Mouse (Mus musculus) stomach, postnatal 0 days (tissue): ENCODE measurements around the gene Nos1. TPM values are rescaled to one million over a fixed set of nuclear protein-coding genes. Genes with fewer than 3 reads are reported as not detected.

Source experiments
- ATAC-seq: fragments of 200-750 bp; cut with Nextera tagmentation; 2 replicates; pipeline ENCODE4 v1.8.0; 2017; ENCODE audit not compliant: low FRiP score, low TSS enrichment
- DNase-seq: peaks from one replicate; pipeline ENCODE4 v3.0.0-alpha.2; 2016; ENCODE audit warnings: low spot score
- H3K27ac ChIP-seq: fragments of 300-500 bp; sonication (generic); replicated peaks from 2 replicates; pipeline ENCODE4 v1.5.1; 2014; ENCODE audit warnings: mild to moderate bottlenecking, control low read depth
- H3K27me3 ChIP-seq: fragments of 300-500 bp; sonication (generic); 2 replicates; pipeline ENCODE4 v1.6.1; 2014; ENCODE audit warnings: low read length; ENCODE audit not compliant: control insufficient read depth, insufficient read depth
- H3K36me3 ChIP-seq: fragments of 300-500 bp; sonication (generic); 2 replicates; pipeline ENCODE4 v1.6.1; 2014; ENCODE audit warnings: low read length, mixed read lengths; ENCODE audit not compliant: control insufficient read depth, insufficient read depth
- H3K4me1 ChIP-seq: fragments of 300-500 bp; sonication (generic); replicated peaks from 2 replicates; pipeline ENCODE4 v1.6.1; 2014; ENCODE audit warnings: antibody characterized with exemption; ENCODE audit not compliant: control insufficient read depth, insufficient read depth
- H3K4me2 ChIP-seq: fragments of 300-500 bp; sonication (generic); replicated peaks from 2 replicates; pipeline ENCODE4 v1.6.1; 2014; ENCODE audit warnings: low read depth, mild to moderate bottlenecking, control low read depth, moderate library complexity
- H3K4me3 ChIP-seq: fragments of 300-500 bp; sonication (generic); 2 replicates; pipeline ENCODE4 v1.5.1; 2014; ENCODE audit warnings: low read depth, low read length, control low read depth
- H3K9ac ChIP-seq: fragments of 300-500 bp; sonication (generic); 2 replicates; pipeline ENCODE4 v1.6.1; 2014; ENCODE audit warnings: mild to moderate bottlenecking, low read length, control low read depth, mixed read lengths
- H3K9me3 ChIP-seq: fragments of 300-500 bp; sonication (generic); 2 replicates; pipeline ENCODE4 v1.6.1; 2016; ENCODE audit warnings: low read length; ENCODE audit not compliant: control insufficient read depth
- CTCF ChIP-seq: IDR thresholded peaks from 2 replicates; pipeline ENCODE4 v1.5.1; 2016; ENCODE audit warnings: antibody characterized with exemption, low read depth, mild to moderate bottlenecking, moderate library complexity
- EP300 ChIP-seq: optimal IDR thresholded peaks from 2 replicates; pipeline ENCODE3; 2016; ENCODE audit warnings: antibody characterized with exemption
- WGBS: fragments of 180-500 bp; shearing (Covaris S2); extraction: QIAGEN DNeasy Blood & Tissue Kit; methylation state at CpG from one replicate; pipeline ENCODE4 v1.1.7; 2014; 5-methylcytosine and 5-hydroxymethylcytosine counted together
- polyA plus RNA-seq: library from polyadenylated mRNA; unstranded; fragments of >200 nt; fragmentation: Nextera tagmentation; extraction: Ambion mirVana; gene quantifications from 2 replicates; pipeline ENCODE4 v1.2.1, GENCODE M21; 2015

The Nos1 gene
- polyA plus RNA-seq, 1 experiment from 2014 or later: 1.2 TPM

- H3K4me1 ChIP-seq: no peaks in the 10 kb centered on the region
- no peak overlapping the region for H3K9ac ChIP-seq
- 75% methylated on average over 12 of the region's 12 CpGs for WGBS
- H3K27ac ChIP-seq: no peak overlapping the region
- DNase-seq (no peak), ATAC-seq (no peak)
- H3K27me3 ChIP-seq: no peaks in the 10 kb centered on the region
- H3K4me3 ChIP-seq: no peak overlapping the region
- H3K4me2 ChIP-seq: no peak overlapping the region
- no peaks in the 10 kb centered on the region for H3K36me3 ChIP-seq
- H3K9me3 ChIP-seq: no peaks in the 10 kb centered on the region
- TF ChIP-seq EP300 (no peak), CTCF (no peak)
These were observed 173.1 kb downstream of the Nos1 start for GRCm38 (mm10) chr5:117953893-117954292.

GRCm38 (mm10) chr5:117954429-117954828, 173.6 kb downstream of the Nos1 start:
- Histone ChIP-seq H3K4me2 (no peak overlapping the region), H3K27me3 (no peaks in the 10 kb centered on the region), H3K4me1 (no peaks in the 10 kb centered on the region), H3K4me3 (no peak overlapping the region), H3K9ac (no peak overlapping the region), H3K9me3 (no peaks in the 10 kb centered on the region), H3K36me3 (no peaks in the 10 kb centered on the region), H3K27ac (no peak overlapping the region)
- ATAC-seq (no peak), DNase-seq (no peak)
- no peak for TF ChIP-seq EP300
- 88% methylated on average over 1 of the region's 1 CpGs for whole genome bisulfite sequencing

GRCm38 (mm10) chr5:117955675-117956420, 175.0 kb downstream of the Nos1 start:
- Histone ChIP-seq H3K36me3 (no peaks in the 10 kb centered on the region), H3K4me2 (no peak overlapping the region), H3K27me3 (no peaks in the 10 kb centered on the region), H3K27ac (no peak overlapping the region), H3K9ac (no peak overlapping the region), H3K9me3 (no peaks in the 10 kb centered on the region), H3K4me1 (no peaks in the 10 kb centered on the region), H3K4me3 (no peak overlapping the region)
- DNase-seq (peak; percentile 37), ATAC-seq (no peak; the same call in 1 of the 2 replicates)
- WGBS: 32% methylated on average over 10 of the region's 10 CpGs
- TF ChIP-seq EP300 (no peak), CTCF (peak; percentile 78)

- H3K36me3 ChIP-seq: no peaks in the 10 kb centered on the region
- no peak for DNase-seq
- WGBS: 32% methylated on average over 9 of the region's 9 CpGs
- no peak overlapping the region for H3K4me3 ChIP-seq
- H3K4me1 ChIP-seq: no peaks in the 10 kb centered on the region
- no peak overlapping the region for H3K9ac ChIP-seq
- no peak for ATAC-seq
- H3K27ac ChIP-seq: no peak overlapping the region
- H3K27me3 ChIP-seq: no peaks in the 10 kb centered on the region
- TF ChIP-seq EP300 (no peak), CTCF (no peak)
- no peaks in the 10 kb centered on the region for H3K9me3 ChIP-seq
- H3K4me2 ChIP-seq: no peak overlapping the region
These were observed 183.9 kb downstream of the Nos1 start for GRCm38 (mm10) chr5:117964750-117965149.

- H3K4me2 ChIP-seq: no peak overlapping the region
- no peaks in the 10 kb centered on the region for H3K27me3 ChIP-seq
- WGBS: 69% methylated on average over 9 of the region's 9 CpGs
- H3K9me3 ChIP-seq: no peaks in the 10 kb centered on the region
- H3K9ac ChIP-seq: no peak overlapping the region
- H3K36me3 ChIP-seq: no peaks in the 10 kb centered on the region
- no peaks in the 10 kb centered on the region for H3K4me1 ChIP-seq
- no peak overlapping the region for H3K4me3 ChIP-seq
- ATAC-seq (no peak), DNase-seq (no peak)
- TF ChIP-seq EP300 (no peak), CTCF (no peak)
- peak overlapping the region; percentile 45; the same call in 1 of the 2 replicates for H3K27ac ChIP-seq
These were observed 186.1 kb downstream of the Nos1 start for GRCm38 (mm10) chr5:117966956-117967355.

GRCm38 (mm10) chr5:117967659-117968069, 186.8 kb downstream of the Nos1 start:
- Histone ChIP-seq H3K9me3 (no peaks in the 10 kb centered on the region), H3K27me3 (no peaks in the 10 kb centered on the region), H3K27ac (no peak overlapping the region), H3K4me2 (no peak overlapping the region), H3K36me3 (no peaks in the 10 kb centered on the region), H3K4me1 (no peaks in the 10 kb centered on the region), H3K4me3 (no peak overlapping the region), H3K9ac (no peak overlapping the region)
- no peak for TF ChIP-seq EP300
- no peak for TF ChIP-seq CTCF
- DNase-seq: no peak
- ATAC-seq: peak; percentile 57; the same call in 1 of the 2 replicates
- WGBS: 25% methylated on average over 4 of the region's 4 CpGs
